Mouse (Mus musculus) kidney, embryonic 14.5 days (tissue): Measurements from ENCODE around the gene Reps1. TPM values are rescaled to one million over a fixed set of nuclear protein-coding genes. Genes with fewer than 3 reads are reported as not detected.

Source experiments
- ATAC-seq: fragments of 200-750 bp; cut with Nextera tagmentation; 2 replicates; pipeline ENCODE4 v1.8.0; 2017; ENCODE audit warnings: moderate number of reproducible peaks, mild to moderate bottlenecking, moderate TSS enrichment, moderate library complexity; ENCODE audit not compliant: low FRiP score, low TSS enrichment
- H3K27ac ChIP-seq: fragments of 300-500 bp; sonication (generic); 2 replicates; pipeline ENCODE4 v1.5.1; 2014; ENCODE audit warnings: low read depth, mild to moderate bottlenecking, low read length, moderate library complexity, mixed read lengths
- H3K27me3 ChIP-seq: fragments of 300-500 bp; sonication (generic); 2 replicates; pipeline ENCODE4 v1.6.1; 2014; ENCODE audit warnings: mild to moderate bottlenecking, low read length; ENCODE audit not compliant: control insufficient read depth, insufficient read depth
- H3K36me3 ChIP-seq: fragments of 300-500 bp; sonication (generic); 2 replicates; pipeline ENCODE4 v1.6.1; 2014; ENCODE audit warnings: low read length, mixed read lengths; ENCODE audit not compliant: control insufficient read depth, insufficient read depth
- H3K4me1 ChIP-seq: fragments of 300-500 bp; sonication (generic); 2 replicates; pipeline ENCODE4 v1.6.1; 2014; ENCODE audit warnings: low read length, mixed read lengths; ENCODE audit not compliant: control insufficient read depth, insufficient read depth
- H3K4me2 ChIP-seq: fragments of 300-500 bp; sonication (generic); replicated peaks from 2 replicates; pipeline ENCODE4 v1.6.1; 2014; ENCODE audit warnings: low read depth, mild to moderate bottlenecking, low read length
- H3K4me3 ChIP-seq: fragments of 300-500 bp; sonication (generic); 2 replicates; pipeline ENCODE4 v1.5.1; 2014; ENCODE audit warnings: mild to moderate bottlenecking, low read length
- H3K9ac ChIP-seq: fragments of 300-500 bp; sonication (generic); 2 replicates; pipeline ENCODE4 v1.6.1; 2014; ENCODE audit warnings: low read depth, mild to moderate bottlenecking, low read length, moderate library complexity
- H3K9me3 ChIP-seq: fragments of 300-500 bp; sonication (generic); 2 replicates; pipeline ENCODE4 v1.6.1; 2016; ENCODE audit warnings: low read length; ENCODE audit not compliant: control insufficient read depth
- WGBS: fragments of 180-500 bp; shearing (Covaris S2); extraction: QIAGEN DNeasy Blood & Tissue Kit; methylation state at CpG from one replicate; pipeline ENCODE4 v1.1.7; 2014; 5-methylcytosine and 5-hydroxymethylcytosine counted together
- polyA plus RNA-seq: library from polyadenylated mRNA; unstranded; fragments of >200 nt; fragmentation: Nextera tagmentation; extraction: Ambion mirVana; gene quantifications from 2 replicates; pipeline ENCODE4 v1.2.1, GENCODE M21; 2014

The Reps1 gene
- polyA plus RNA-seq, 1 experiment from 2014 or later: 20.3 TPM

- no peak overlapping the region for H3K4me3 ChIP-seq
- WGBS: 89% methylated on average over 2 of the region's 2 CpGs
- H3K27ac ChIP-seq: no peak overlapping the region
- no peaks in the 10 kb centered on the region for H3K9me3 ChIP-seq
- no peak for ATAC-seq
- H3K4me2 ChIP-seq: no peak overlapping the region
- no peaks in the 10 kb centered on the region for H3K36me3 ChIP-seq
- no peak overlapping the region for H3K9ac ChIP-seq
- no peaks in the 10 kb centered on the region for H3K27me3 ChIP-seq
- H3K4me1 ChIP-seq: no peaks in the 10 kb centered on the region
Measured at GRCm38 (mm10) chr10:18141389-18141788, 85.7 kb downstream of the Reps1 start.

DNA sequence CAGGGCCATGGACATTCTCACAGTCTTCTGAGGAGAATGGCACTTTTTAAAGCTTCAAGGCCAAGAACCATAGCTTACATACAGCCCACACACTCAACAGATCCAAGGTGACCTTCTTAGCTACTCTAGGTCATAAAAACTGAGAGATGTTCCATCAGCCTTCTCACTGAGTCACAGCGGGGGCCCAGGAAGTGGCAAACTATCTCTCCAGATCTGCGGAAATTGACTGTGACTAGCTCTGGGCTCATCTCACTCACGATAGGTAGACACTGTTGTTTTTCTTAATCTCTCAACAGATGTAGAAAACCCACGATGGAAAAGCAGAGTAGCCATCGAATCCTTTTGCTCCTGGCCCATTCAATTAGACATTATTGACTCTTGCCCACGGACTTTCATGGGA lies 86.6 kb downstream of the Reps1 start:
- ATAC-seq: no peak
- Histone ChIP-seq H3K27ac (no peak overlapping the region), H3K4me1 (no peaks in the 10 kb centered on the region), H3K9ac (no peak overlapping the region), H3K36me3 (no peaks in the 10 kb centered on the region), H3K4me3 (no peak overlapping the region), H3K4me2 (no peak overlapping the region), H3K27me3 (no peaks in the 10 kb centered on the region), H3K9me3 (no peaks in the 10 kb centered on the region)
- WGBS: 83% methylated on average over 6 of the region's 6 CpGs

GRCm38 (mm10) chr10:18147224-18147623 lies 91.6 kb downstream of the Reps1 start:
- H3K4me2 ChIP-seq: no peak overlapping the region
- no peak overlapping the region for H3K9ac ChIP-seq
- no peak for ATAC-seq
- no peaks in the 10 kb centered on the region for H3K27me3 ChIP-seq
- WGBS: 62% methylated on average over 3 of the region's 3 CpGs
- no peak overlapping the region for H3K27ac ChIP-seq
- no peaks in the 10 kb centered on the region for H3K36me3 ChIP-seq
- H3K9me3 ChIP-seq: no peaks in the 10 kb centered on the region
- no peaks in the 10 kb centered on the region for H3K4me1 ChIP-seq
- no peak overlapping the region for H3K4me3 ChIP-seq

DNA sequence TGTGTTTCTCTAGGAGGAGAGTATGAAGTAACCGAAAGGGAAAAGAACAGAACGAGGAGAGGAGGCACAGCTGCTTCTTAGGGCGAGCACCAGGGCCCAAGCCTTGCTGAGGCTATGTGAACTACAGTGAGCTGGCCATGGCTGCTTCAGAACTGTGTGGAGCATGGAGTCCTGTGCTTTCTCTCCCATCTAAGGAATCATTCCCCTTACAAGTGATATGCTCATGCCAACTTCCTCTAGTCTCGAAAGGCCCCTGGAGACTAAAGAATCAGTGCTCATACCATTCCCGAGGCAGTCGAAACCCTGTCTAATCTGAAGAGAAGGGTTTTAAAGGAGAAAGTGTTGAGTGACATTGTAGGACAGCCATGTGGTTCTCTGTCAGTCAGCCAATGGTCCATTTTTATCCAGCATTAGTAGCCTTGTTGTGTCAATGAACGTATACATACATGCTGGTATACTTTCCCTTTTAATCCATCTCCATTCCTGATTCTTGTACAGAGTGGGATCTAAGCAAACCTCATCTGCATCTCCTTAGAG lies 106.8 kb downstream of the Reps1 start:
- Histone ChIP-seq H3K4me2 (no peak overlapping the region), H3K27me3 (no peaks in the 10 kb centered on the region), H3K27ac (no peak overlapping the region), H3K36me3 (no peaks in the 10 kb centered on the region), H3K9me3 (no peaks in the 10 kb centered on the region), H3K9ac (no peak overlapping the region), H3K4me3 (no peak overlapping the region), H3K4me1 (no peaks in the 10 kb centered on the region)
- no peak for ATAC-seq
- WGBS: 83% methylated on average over 7 of the region's 7 CpGs

Other genes starting within 250 kb of the Reps1 start
- gene Heca, start 107.8 kb upstream of the Reps1 start, polyA plus RNA-seq: 4.1 and 4.5 TPM in 2 replicates
- 134 and 179 TPM in 2 replicates for gene Abracl, start 32.6 kb upstream of the Reps1 start, polyA plus RNA-seq
- gene Ect2l, start 155.0 kb downstream of the Reps1 start, polyA plus RNA-seq: 0.14 and 0.69 TPM in 2 replicates
- 13.0 and 16.6 TPM in 2 replicates for gene Ccdc28a, start 179.1 kb downstream of the Reps1 start, polyA plus RNA-seq